Comparison of ENCODE assay signal across 8 mouse cellular contexts in genomic region chr9:114842886-114843285, GRCm38 (mm10). TPM values are rescaled to one million over a fixed set of nuclear protein-coding genes. Genes with fewer than 3 reads are reported as not detected.
DNase-seq lines count a peak whose midpoint lies in the region; ATAC-seq lines count a peak whose summit lies in the region.

No protein-coding gene starts in this region.

- no peak; the same call in 1 of the 2 replicates for ATAC-seq in heart, embryonic 16.5 days (replicated peaks; ENCODE audit: extremely low read depth, insufficient read depth, low FRiP score)

- H3K27me3 ChIP-seq in heart, embryonic 16.5 days (ENCODE audit: control insufficient read depth, insufficient read depth, low read length), result peaks cover 2% of the 10 kb centered on the region; the same call in 1 of the 2 replicates

- H3K27ac ChIP-seq in heart, embryonic 16.5 days (ENCODE audit: low read length), result peak overlapping the region; percentile 51

- peaks cover 4% of the 10 kb centered on the region; the same call in 1 of the 2 replicates for H3K4me1 ChIP-seq in heart, embryonic 16.5 days (ENCODE audit: control insufficient read depth, insufficient read depth, low read length)

- peak; percentile 58 for DNase-seq in testis, postnatal 10 days (ENCODE audit: low spot score)
- DNase-seq in testis, postnatal 14 days (ENCODE audit: low spot score), result no peak
- DNase-seq in kidney, postnatal 25 days, result peak; percentile 56 to 85
- peak; percentile 62 to 74 for DNase-seq in lung, postnatal 4 days
- DNase-seq in Muller cell, postnatal 12 days (ENCODE audit: inconsistent ontology term), result no peak
- no peak for DNase-seq in layer of hippocampus, adult 8-10 months (ENCODE audit: low spot score in 2 of 2)
- no peak for DNase-seq in frontal cortex, postnatal 10 days (ENCODE audit: low spot score in 2 of 2)

- H3K9me3 ChIP-seq in heart, embryonic 16.5 days (replicated peaks; ENCODE audit: control insufficient read depth, low read length), result no peaks in the 10 kb centered on the region

- H3K9ac ChIP-seq in heart, embryonic 16.5 days (ENCODE audit: low read length), result 0 out of 2 replicates have a peak overlapping the region, but pooled peaks have one; percentile 12

- peak overlapping the region; percentile 98 for H3K4me2 ChIP-seq in heart, embryonic 16.5 days (ENCODE audit: low read depth, low read length)

- 48% methylated on average over 9 of the region's 9 CpGs for WGBS in heart, embryonic 16.5 days

- no peaks in the 10 kb centered on the region for H3K36me3 ChIP-seq in heart, embryonic 16.5 days (ENCODE audit: control insufficient read depth, insufficient read depth)

- peak overlapping the region; percentile 81 for H3K4me3 ChIP-seq in heart, embryonic 16.5 days (ENCODE audit: low read length)

RNA-seq across cellular contexts. Expression of gene Cmtm8, which starts 1.1 kb away (rescaled TPM):
- polyA plus RNA-seq in heart, embryonic 16.5 days (2015; fragmentation: Nextera tagmentation; extraction: Ambion mirVana), result 16.0 and 25.0 TPM in 2 replicates
- 1 to 10 TPM; 2.4 to 3.7 (median 2.5) TPM for total RNA-seq in layer of hippocampus, adult 8-10 months (2022)

Comparison
In these comparisons a context has a peak if more than half of its experiments do, and no peak if none do; other contexts are left out.
1. DNase-seq: peak in testis, postnatal 10 days (single experiment), kidney, postnatal 25 days (2 of 2) and lung, postnatal 4 days (2 of 2); none in testis, postnatal 14 days (single experiment), Muller cell, postnatal 12 days (single experiment), layer of hippocampus, adult 8-10 months (0 of 2) and frontal cortex, postnatal 10 days (0 of 2).